Comparison of ENCODE assay signal across 9 mouse cellular contexts in the genomic region with DNA sequence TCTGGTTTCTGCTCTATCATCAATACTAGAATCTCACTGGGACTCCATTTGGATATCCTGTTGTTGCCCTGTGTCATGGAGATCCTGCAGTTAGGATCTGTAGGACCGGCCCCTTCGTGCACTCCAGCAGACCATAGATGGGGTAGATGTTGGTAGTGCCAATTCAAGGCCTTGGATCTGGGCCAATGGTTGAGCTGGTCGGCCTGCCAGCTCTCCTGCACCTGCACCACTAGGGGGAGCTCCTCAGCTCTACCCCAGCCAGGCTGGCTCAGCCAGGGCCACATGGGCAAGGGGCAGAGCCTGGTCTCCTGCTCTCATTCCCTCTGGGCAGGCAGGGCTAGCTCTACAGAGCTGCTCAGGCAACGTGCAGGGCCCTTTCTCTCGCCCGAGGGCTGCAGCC.
DNase-seq lines count a peak whose midpoint lies in the region; ATAC-seq and TF ChIP-seq lines count a peak whose summit lies in the region.
"Had no signal": no experiment of that assay in that cellular context is flagged by ENCODE, and none has a peak within 500 bp of the region (broad histone marks: within the 10 kb centered on the region; RNA-seq: fewer than 3 reads in every experiment).

No protein-coding gene starts in this region.

- peak; percentile 17 for DNase-seq in left cerebral cortex, postnatal 4 days
- DNase-seq in left cerebral cortex, adult 11 months (ENCODE audit: low spot score): no peak
- DNase-seq in T-cell, adult 2 months (ENCODE audit: low spot score): peak; percentile 49
- DNase-seq in embryo, embryonic 9.5 days (ENCODE audit: extremely low spot score): peak; percentile 22
- peak; percentile 46 for DNase-seq in limb, embryonic 10.5 days (ENCODE audit: low spot score)
- DNase-seq in frontal cortex, postnatal 36 days (ENCODE audit: low spot score in 2 of 2): no peak

- H3K27me3 ChIP-seq in limb, embryonic 10.5 days (ENCODE audit: low read depth, poor library complexity, severe bottlenecking): no peaks in the 10 kb centered on the region
- H3K27me3 ChIP-seq in forebrain, embryonic 16.5 days (replicated peaks; ENCODE audit: control insufficient read depth, insufficient read depth, low read length): no peaks in the 10 kb centered on the region

- no peak overlapping the region for H3K4me3 ChIP-seq in limb, embryonic 10.5 days
- H3K4me3 ChIP-seq in olfactory bulb, adult 2 months (ENCODE audit: insufficient read depth, low read depth, low read length): no peak overlapping the region
- no peak overlapping the region for H3K4me3 ChIP-seq in forebrain, embryonic 16.5 days (replicated peaks; ENCODE audit: low read length)
- H3K4me3 ChIP-seq: myocyte had no signal

- no peaks in the 10 kb centered on the region for H3K4me1 ChIP-seq in limb, embryonic 10.5 days
- peaks cover 2% of the 10 kb centered on the region; the same call in 1 of the 2 replicates for H3K4me1 ChIP-seq in olfactory bulb, adult 2 months (ENCODE audit: control insufficient read depth, insufficient read depth, low read length)
- H3K4me1 ChIP-seq in forebrain, embryonic 16.5 days (replicated peaks; ENCODE audit: control insufficient read depth, insufficient read depth, low read length): no peaks in the 10 kb centered on the region

- no peak for ATAC-seq in forebrain, embryonic 16.5 days

- no peak for TF ChIP-seq POLR2A in olfactory bulb, adult 2 months (IDR thresholded peaks at IDR 0.05; ENCODE audit: insufficient read depth, low read depth, low read length)

- peak; percentile 33; the same call in 1 of the 2 replicates for TF ChIP-seq CTCF in olfactory bulb, adult 2 months (IDR thresholded peaks at IDR 0.05; ENCODE audit: insufficient read depth, low read depth, low read length)

- H3K9me3 ChIP-seq in limb, embryonic 10.5 days (replicated peaks): no peaks in the 10 kb centered on the region
- H3K9me3 ChIP-seq in forebrain, embryonic 16.5 days (ENCODE audit: control insufficient read depth, low read length): no peaks in the 10 kb centered on the region

- no peak overlapping the region for H3K4me2 ChIP-seq in forebrain, embryonic 16.5 days (ENCODE audit: low read length)

- H3K27ac ChIP-seq in limb, embryonic 10.5 days: no peak overlapping the region
- H3K27ac ChIP-seq in olfactory bulb, adult 2 months (ENCODE audit: insufficient read depth, low read depth, low read length): no peak overlapping the region
- H3K27ac ChIP-seq in forebrain, embryonic 16.5 days (ENCODE audit: low read length): no peak overlapping the region

- 83% methylated on average over 6 of the region's 6 CpGs for WGBS in limb, embryonic 10.5 days
- WGBS in olfactory bulb, adult 2 months: 86% methylated on average over 6 of the region's 6 CpGs
- WGBS in forebrain, embryonic 16.5 days: 86% methylated on average over 6 of the region's 6 CpGs

- intact Hi-C loops in left cerebral cortex, postnatal 4 days (cut with DNase I): no loop called here

- no peak overlapping the region for H3K9ac ChIP-seq in forebrain, embryonic 16.5 days (replicated peaks; ENCODE audit: low read depth, low read length)

- peaks cover 12% of the 10 kb centered on the region; the same call in 1 of the 2 replicates for H3K36me3 ChIP-seq in limb, embryonic 10.5 days
- H3K36me3 ChIP-seq in forebrain, embryonic 16.5 days (ENCODE audit: control insufficient read depth, insufficient read depth): no peaks in the 10 kb centered on the region

Comparison
In these comparisons a context has a peak if more than half of its experiments do, and no peak if none do; other contexts are left out.
1. DNase-seq: peak in left cerebral cortex, postnatal 4 days (single experiment), T-cell, adult 2 months (single experiment), embryo, embryonic 9.5 days (single experiment) and limb, embryonic 10.5 days (single experiment); none in left cerebral cortex, adult 11 months (single experiment) and frontal cortex, postnatal 36 days (0 of 2).